Mouse (Mus musculus) kidney, adult 8-10 months (tissue): ENCODE data around the gene Bnipl.

ENCODE experiments used
- DNase-seq, 2 experiments: peaks; one replicate each; pipeline ENCODE4 v3.0.0; 2022

Bnipl gene

DNA sequence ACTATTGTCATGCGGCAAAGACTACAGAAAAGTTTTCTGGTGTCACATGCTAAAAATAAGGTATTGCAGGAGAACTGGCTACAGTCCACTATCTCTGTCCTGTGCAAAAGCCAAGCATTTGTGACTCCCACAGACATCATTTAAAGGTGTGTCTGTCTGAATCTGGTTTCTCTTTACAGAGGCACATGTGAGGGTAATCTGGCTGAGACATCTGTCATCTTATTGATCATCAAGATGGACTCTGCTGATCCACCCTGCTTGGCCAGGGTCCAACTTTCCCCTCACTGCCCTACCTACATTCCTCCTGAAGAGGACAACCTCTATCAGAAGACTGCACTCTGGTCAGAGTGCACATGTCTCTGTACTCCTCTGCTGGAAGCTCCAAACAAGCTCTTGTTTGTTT lies 26.2 kb upstream of the Bnipl start:
- DNase-seq = no peak

DNA sequence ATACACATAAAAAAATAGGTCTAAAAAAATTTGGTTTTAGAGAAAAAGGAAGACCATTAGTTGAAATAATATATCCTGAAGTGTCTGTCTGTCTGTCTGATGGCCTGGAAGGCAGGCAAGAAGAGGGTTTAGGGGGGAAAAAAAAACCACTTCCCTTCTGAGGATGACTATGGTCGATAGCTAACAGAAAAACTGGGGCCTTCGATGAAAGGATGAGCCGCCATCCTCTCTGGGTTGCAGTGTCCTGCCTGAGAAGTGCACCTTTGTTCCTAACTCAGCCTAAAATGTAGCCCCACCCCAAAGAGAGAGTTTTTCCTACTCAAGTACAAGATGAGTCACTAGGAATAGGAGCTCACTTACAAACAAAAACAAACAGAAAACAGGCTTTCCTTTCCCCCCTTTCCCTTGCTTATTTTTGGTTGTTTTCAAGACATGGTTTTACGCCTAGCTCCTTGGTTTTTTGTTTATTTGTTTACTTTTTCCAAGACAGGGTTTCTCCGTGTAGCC lies 25.5 kb upstream of the Bnipl start:
- DNase-seq = no peak

GRCm38 (mm10) chr3:95275161-95275560 lies 24.2 kb upstream of the Bnipl start:
- DNase-seq = no peak

GRCm38 (mm10) chr3:95274453-95274852 lies 23.5 kb upstream of the Bnipl start:
- DNase-seq = no peak

DNA sequence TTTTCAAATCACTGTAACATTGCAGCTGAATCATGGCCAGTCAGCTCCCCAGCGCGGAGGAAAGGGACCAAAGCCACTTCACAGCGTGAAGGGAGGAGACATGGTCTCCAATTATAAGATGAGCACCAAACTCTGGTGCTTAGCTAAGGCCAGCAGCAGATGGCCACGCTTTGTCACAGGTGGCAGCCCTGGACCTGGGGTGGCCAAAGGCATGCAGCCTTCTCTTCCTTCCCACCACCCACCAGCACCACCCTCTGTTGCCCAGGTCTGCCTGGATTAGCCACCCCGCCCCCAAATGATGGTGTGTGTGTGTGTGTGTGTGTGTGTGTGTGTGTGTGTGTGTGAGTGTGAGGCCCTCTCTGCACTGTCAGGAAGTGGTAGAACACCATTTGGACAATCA lies 22.5 kb upstream of the Bnipl start:
- DNase-seq = no peak

GRCm38 (mm10) chr3:95270766-95271364 lies 19.9 kb upstream of the Bnipl start:
- no peak for DNase-seq

DNA sequence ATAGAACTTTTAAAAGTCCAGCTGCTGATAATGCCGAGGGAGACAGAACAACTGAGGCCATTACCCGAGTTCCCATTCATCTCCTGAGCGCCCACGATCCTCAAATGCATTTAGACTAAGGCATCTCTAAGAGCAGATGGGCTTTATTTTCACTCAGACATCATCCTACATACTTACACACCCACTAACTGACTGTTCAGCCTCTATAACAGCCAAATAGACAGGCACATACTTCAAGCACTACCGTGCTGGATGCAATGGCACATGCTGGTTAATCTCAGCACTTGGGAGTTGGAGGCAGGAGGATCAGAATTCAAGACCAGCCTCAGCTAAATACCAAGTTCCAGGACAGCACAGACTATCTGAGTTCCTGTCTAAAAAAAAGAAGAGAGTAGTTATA lies 18.8 kb upstream of the Bnipl start:
- no peak for DNase-seq

DNA sequence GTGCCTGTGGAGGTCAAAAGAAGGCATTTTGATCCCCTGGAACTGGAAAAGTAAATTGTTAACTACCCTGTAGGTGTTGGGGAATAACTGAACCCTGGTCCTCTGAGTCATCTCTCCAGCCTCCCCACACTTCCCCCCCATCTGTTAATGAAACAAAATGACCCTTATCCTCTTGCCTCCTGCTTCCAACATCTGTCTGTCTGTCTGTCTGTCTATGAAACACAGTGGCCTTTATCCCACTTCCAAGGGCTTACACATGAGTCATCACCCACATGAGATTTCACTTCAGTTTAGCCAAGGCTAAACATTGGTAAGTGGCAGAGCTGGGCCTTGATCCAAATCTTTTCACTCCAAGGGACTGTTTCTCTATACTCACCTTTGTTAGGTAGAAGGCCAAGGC lies 16.9 kb upstream of the Bnipl start:
- DNase-seq = peak in 1 of 2 experiments; percentile 42

DNA sequence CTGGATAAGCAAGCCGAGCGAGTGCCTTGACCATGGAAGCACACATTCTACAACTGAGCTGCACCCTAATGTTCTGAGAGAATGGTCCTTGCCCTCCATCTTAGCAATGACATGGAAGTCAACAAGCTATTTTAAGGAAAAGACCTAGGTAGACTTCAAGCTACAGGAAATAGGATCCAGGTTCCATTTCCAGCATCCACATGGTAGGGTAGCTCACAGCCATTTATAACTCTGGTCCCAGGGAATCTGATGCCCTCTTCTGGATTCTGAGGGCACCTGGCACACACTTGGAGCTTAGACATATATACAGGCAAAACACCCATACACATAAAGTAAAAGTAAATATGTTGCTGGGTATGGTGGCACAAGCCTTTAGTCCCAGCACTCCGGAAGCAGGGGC lies 15.1 kb upstream of the Bnipl start:
- DNase-seq = no peak

GRCm38 (mm10) chr3:95264724-95265123 lies 13.7 kb upstream of the Bnipl start:
- no peak for DNase-seq

DNA sequence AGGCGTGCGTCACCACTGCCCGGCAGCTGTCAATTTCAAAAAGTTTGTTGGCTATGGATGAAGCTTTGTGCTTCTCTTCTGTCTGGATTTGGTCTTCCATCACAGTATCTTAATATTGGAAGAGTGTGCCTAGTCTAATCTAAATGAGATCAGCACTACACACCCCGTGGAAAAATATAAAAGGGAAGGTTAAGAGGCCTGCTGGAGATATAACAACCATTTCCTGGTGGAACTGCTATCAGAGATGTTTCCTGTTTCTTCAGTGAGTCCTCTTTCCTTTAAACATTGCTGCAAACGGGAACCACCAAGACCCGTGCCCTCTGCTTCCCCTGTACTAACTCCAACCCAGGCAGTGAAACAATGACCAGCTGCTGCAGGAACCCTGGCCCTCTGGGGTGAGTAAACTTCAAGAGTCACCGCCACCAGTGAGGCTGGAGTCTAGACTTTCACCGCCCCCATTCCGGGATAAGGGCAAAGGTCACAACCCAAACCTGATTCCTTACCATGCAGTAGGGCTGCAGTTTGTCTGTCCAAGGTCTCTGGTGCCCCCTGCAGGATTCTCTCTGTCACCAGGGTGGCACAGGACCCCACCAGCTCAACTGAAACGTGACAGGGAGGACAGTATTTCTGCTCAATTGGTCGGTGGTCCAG lies 12.2 kb upstream of the Bnipl start:
- DNase-seq = peak; percentile 91 to 93

DNA sequence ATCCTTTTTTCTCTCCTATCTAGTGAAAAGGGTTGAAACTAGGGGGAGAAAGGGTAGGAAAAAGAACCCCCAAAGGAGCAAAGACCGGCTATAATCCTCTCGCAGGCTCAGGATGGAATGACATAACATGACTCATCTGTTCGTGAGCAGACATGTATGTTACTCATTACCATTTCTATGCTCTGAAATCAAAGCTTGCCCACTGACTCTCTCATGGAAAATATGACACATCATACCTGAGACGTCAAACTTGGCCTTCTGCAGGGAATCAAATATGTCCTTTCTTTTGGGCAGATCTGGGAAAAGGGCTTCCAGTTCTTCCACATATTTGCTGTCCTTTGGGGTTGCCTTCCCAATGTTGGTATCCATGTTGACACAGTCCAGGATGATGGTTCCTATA lies 11.0 kb upstream of the Bnipl start:
- no peak for DNase-seq

- peak in 1 of 2 experiments; percentile 35 for DNase-seq
Measured at GRCm38 (mm10) chr3:95256931-95257330, 5.9 kb upstream of the Bnipl start.

GRCm38 (mm10) chr3:95250361-95250760 lies 632 bp downstream of the Bnipl start:
- no peak for DNase-seq

GRCm38 (mm10) chr3:95247660-95248336 lies 3.2 kb downstream of the Bnipl start:
- DNase-seq = no peak

DNA sequence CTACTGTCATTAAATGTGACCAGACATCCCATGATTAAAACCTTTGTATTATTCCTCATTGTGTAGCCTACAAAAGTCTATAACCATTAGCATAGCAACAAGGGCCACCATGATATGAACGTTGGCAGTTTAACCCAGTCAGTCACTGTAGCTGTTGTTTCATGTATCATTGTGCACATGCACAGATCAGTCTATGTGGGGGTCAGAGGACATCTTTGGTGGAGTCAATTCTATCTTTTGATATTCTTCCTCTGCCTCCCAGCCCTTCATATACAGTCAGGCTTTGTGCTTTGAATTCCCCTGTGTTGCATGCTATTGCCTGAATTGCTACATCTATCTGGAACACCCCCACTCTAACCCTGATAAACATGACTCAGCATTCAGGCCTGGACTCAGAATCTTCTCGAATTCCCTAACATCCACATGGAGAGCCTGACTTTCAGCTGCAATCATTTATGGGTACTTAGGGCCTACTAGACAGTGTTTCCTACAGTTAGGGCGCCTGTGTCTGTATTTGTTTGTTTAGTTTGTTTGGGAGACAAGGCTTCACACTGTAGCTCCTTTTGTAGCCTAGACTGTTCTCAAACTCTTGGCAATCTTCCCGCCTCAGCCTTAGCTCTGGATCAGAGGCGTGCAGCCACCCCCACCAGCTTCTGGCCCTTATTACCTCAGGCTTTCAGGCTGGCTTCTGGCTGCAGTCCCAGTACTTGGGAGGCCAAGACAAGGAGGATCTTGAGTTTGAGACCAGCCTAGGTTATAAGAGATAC lies 4.3 kb downstream of the Bnipl start:
- DNase-seq = peak in 1 of 2 experiments; percentile 53

- no peak for DNase-seq
Measured at GRCm38 (mm10) chr3:95243086-95243485, 7.9 kb downstream of the Bnipl start.

DNA sequence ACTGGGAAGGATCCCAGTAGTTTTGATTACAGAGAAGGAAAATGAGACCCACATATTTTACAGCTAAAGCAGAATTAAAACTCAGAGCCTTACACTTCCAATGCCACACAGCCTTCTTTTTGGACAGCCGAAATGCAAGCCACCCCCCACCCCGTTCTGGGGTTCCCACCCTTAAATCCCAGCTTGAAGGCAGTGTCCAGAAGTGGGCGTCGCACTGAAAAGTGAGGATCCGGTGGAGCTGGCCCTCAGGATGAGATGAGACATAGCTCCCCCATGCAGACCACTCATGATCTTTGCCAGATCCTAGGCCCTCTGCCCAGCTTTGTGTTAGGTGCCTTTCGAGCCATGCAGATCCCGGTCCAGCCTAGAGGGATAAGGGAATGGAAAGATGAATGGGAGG lies 9.5 kb downstream of the Bnipl start, which contains the start of gene Gm128:
Gene Gm128, minus strand, starts transcription at position 101 of the 400 bp plus-strand sequence.
- no peak for DNase-seq

DNA sequence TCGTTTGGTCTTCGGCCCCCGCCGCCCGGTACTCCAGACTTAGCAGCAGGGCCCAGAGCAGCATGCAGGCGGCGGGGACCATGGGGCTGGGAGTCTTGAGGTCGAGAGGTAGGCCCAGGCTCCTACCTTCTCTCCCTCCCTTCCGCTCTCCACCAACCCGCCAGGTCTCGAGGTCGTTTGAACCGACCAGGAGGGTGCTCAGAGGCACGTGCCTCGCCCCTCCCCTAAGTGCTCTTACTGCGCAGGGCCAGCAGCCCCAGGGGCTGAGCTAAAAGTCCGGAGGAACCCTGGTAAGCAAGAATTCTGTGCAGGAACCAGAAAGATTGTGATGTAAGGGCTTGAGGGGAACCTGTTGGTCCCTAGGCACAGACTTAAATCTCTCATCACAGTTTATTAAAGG lies 10.1 kb downstream of the Bnipl start:
- no peak for DNase-seq

DNA sequence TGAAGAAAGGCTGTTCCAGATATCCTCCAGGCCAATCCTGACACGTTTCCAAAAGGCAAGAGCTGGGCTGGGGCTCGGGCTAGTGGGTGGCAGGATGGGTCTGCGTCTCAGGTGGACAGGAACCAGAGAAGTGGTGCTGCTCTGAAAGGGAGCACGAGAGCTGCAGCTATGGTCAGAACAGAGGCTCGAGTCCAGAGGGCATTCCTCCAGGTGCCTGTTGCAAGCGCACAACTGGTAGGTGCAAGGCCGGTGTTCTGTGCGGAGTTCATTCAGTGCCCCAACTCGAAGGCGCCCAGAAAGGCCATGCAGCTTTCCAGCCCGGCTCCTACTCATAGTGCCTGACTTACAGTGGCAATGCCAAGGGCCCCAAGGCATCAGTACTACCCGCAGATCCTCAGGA lies 11.0 kb downstream of the Bnipl start:
- DNase-seq = no peak

DNA sequence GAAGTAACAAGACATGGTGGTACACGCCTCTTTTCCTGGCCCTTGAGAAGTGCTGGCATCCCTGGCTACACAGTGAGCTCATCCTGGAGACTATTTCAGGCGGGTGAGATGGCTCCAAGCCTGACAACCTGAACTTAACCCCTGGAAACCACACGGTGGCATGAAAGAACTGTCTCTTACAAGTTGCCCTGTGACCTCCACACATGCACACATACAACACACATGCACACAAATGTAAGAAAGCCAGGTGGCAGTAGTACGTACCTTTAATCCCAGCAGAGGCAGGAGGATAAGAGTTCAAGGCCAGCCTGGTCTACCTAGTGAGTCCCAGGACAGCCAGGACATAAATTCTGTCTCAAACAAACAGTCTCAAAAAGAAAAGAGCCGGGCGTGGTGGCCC lies 12.0 kb downstream of the Bnipl start:
- no peak for DNase-seq

- no peak for DNase-seq
Measured at GRCm38 (mm10) chr3:95237541-95238099, 13.4 kb downstream of the Bnipl start.
